Mouse (Mus musculus): ENCODE measurements around the gene Mef2c. TPM values are rescaled to one million over a fixed set of nuclear protein-coding genes. Genes with fewer than 3 reads are reported as not detected.
A peak's percentile ranks its signal among the peaks of the same experiment; 100 is the strongest.

The Mef2c gene
- total RNA-seq, 2 experiments from 2014 or later = 108 to 116 TPM

- DNase-seq = no peak
Observed at GRCm38 (mm10) chr13:83612195-83612594, 108.4 kb downstream of the Mef2c start.

GRCm38 (mm10) chr13:83615875-83616274, 112.0 kb downstream of the Mef2c start:
- DNase-seq = no peak

GRCm38 (mm10) chr13:83624651-83625050, 120.8 kb downstream of the Mef2c start:
- DNase-seq = no peak

- DNase-seq = no peak
Observed at GRCm38 (mm10) chr13:83627429-83627828, 123.6 kb downstream of the Mef2c start.

- no peak for DNase-seq
Observed at GRCm38 (mm10) chr13:83628139-83628538, 124.3 kb downstream of the Mef2c start.

- no peak for DNase-seq
Observed at GRCm38 (mm10) chr13:83633155-83633554, 129.3 kb downstream of the Mef2c start.

GRCm38 (mm10) chr13:83635218-83635617, 131.4 kb downstream of the Mef2c start:
- no peak for DNase-seq

GRCm38 (mm10) chr13:83637666-83638065, 133.8 kb downstream of the Mef2c start:
- no peak for DNase-seq

GRCm38 (mm10) chr13:83638735-83639134, 134.9 kb downstream of the Mef2c start:
- no peak for DNase-seq

- DNase-seq = no peak
Observed at GRCm38 (mm10) chr13:83649051-83649450, 145.2 kb downstream of the Mef2c start.

GRCm38 (mm10) chr13:83649795-83650476, 146.1 kb downstream of the Mef2c start:
- no peak for DNase-seq

- DNase-seq = no peak
Observed at GRCm38 (mm10) chr13:83650807-83651206, 147.0 kb downstream of the Mef2c start.

- no peak for DNase-seq
Observed at GRCm38 (mm10) chr13:83651941-83652548, 148.2 kb downstream of the Mef2c start.

GRCm38 (mm10) chr13:83652560-83652959, 148.7 kb downstream of the Mef2c start:
- DNase-seq = no peak

- DNase-seq = peak; percentile 90
Observed at GRCm38 (mm10) chr13:83654889-83655769, 151.3 kb downstream of the Mef2c start.

GRCm38 (mm10) chr13:83656094-83656493, 152.3 kb downstream of the Mef2c start:
- no peak for DNase-seq

- DNase-seq = no peak
Observed at GRCm38 (mm10) chr13:83656773-83657172, 152.9 kb downstream of the Mef2c start.

- no peak for DNase-seq
Observed at GRCm38 (mm10) chr13:83660722-83661121, 156.9 kb downstream of the Mef2c start.

- no peak for DNase-seq
Observed at GRCm38 (mm10) chr13:83661166-83661565, 157.3 kb downstream of the Mef2c start.

- DNase-seq = no peak
Observed at GRCm38 (mm10) chr13:83662089-83662551, 158.3 kb downstream of the Mef2c start.

GRCm38 (mm10) chr13:83666179-83666578, 162.3 kb downstream of the Mef2c start:
- no peak for DNase-seq

- no peak for DNase-seq
Observed at GRCm38 (mm10) chr13:83667051-83667450, 163.2 kb downstream of the Mef2c start.

- DNase-seq = no peak
Observed at GRCm38 (mm10) chr13:83707611-83708010, 203.8 kb downstream of the Mef2c start.

Data from heart, postnatal 4 days (tissue).